Mouse (Mus musculus) lung, embryonic 16.5 days (tissue): Measurements from ENCODE around the gene Zg16. TPM values are rescaled to one million over a fixed set of nuclear protein-coding genes. Genes with fewer than 3 reads are reported as not detected.

Experiments
- ATAC-seq: fragments of 200-750 bp; cut with Nextera tagmentation; 2 replicates; pipeline ENCODE4 v1.8.0; 2017; ENCODE audit warnings: low read depth, mild to moderate bottlenecking, moderate library complexity
- H3K27ac ChIP-seq: fragments of 300-500 bp; sonication (generic); 2 replicates; pipeline ENCODE4 v1.5.1; 2014; ENCODE audit warnings: mild to moderate bottlenecking, control low read depth, low read length
- H3K27me3 ChIP-seq: fragments of 300-500 bp; sonication (generic); 2 replicates; pipeline ENCODE4 v1.6.1; 2014; ENCODE audit warnings: low read depth, low read length, mixed read lengths; ENCODE audit not compliant: control insufficient read depth, insufficient read depth
- H3K36me3 ChIP-seq: fragments of 300-500 bp; sonication (generic); 2 replicates; pipeline ENCODE4 v1.6.1; 2014; ENCODE audit warnings: low read length; ENCODE audit not compliant: control insufficient read depth, insufficient read depth
- H3K4me1 ChIP-seq: fragments of 300-500 bp; sonication (generic); replicated peaks from 2 replicates; pipeline ENCODE4 v1.6.1; 2014; ENCODE audit warnings: low read length, mixed read lengths; ENCODE audit not compliant: control insufficient read depth, insufficient read depth
- H3K4me2 ChIP-seq: fragments of 300-500 bp; sonication (generic); 2 replicates; pipeline ENCODE4 v1.6.1; 2014; ENCODE audit warnings: low read depth, low read length, control low read depth
- H3K4me3 ChIP-seq: fragments of 300-500 bp; sonication (generic); 2 replicates; pipeline ENCODE4 v1.5.1; 2014; ENCODE audit warnings: mild to moderate bottlenecking, low read length, control low read depth
- H3K9ac ChIP-seq: fragments of 300-500 bp; sonication (generic); 2 replicates; pipeline ENCODE4 v1.6.1; 2014; ENCODE audit warnings: low read length, control low read depth
- H3K9me3 ChIP-seq: fragments of 300-500 bp; sonication (generic); 2 replicates; pipeline ENCODE4 v1.6.1; 2016; ENCODE audit warnings: low read length; ENCODE audit not compliant: control insufficient read depth
- WGBS: fragments of 180-500 bp; shearing (Covaris S2); extraction: QIAGEN DNeasy Blood & Tissue Kit; methylation state at CpG from one replicate; pipeline ENCODE4 v1.1.7; 2014; 5-methylcytosine and 5-hydroxymethylcytosine counted together
- polyA plus RNA-seq: library from polyadenylated mRNA; unstranded; fragments of >200 nt; fragmentation: Nextera tagmentation; extraction: Ambion mirVana; gene quantifications from 2 replicates; pipeline ENCODE4 v1.2.1, GENCODE M21; 2015

Zg16 gene
- polyA plus RNA-seq, 1 experiment from 2014 or later = not detected

GRCm38 (mm10) chr7:127082995-127083394 lies 4.1 kb downstream of the Zg16 start:
- H3K4me2 ChIP-seq = no peak overlapping the region
- H3K4me3 ChIP-seq = no peak overlapping the region
- no peak overlapping the region for H3K27ac ChIP-seq
- H3K36me3 ChIP-seq = no peaks in the 10 kb centered on the region
- ATAC-seq = no peak
- 49% methylated on average over 2 of the region's 2 CpGs for WGBS
- no peaks in the 10 kb centered on the region for H3K27me3 ChIP-seq
- H3K9ac ChIP-seq = no peak overlapping the region
- no peaks in the 10 kb centered on the region for H3K4me1 ChIP-seq
- H3K9me3 ChIP-seq = no peaks in the 10 kb centered on the region

- no peak overlapping the region for H3K27ac ChIP-seq
- no peaks in the 10 kb centered on the region for H3K36me3 ChIP-seq
- no peak overlapping the region for H3K9ac ChIP-seq
- WGBS = 70% methylated on average over 8 of the region's 8 CpGs
- ATAC-seq = no peak
- no peak overlapping the region for H3K4me2 ChIP-seq
- H3K4me1 ChIP-seq = no peaks in the 10 kb centered on the region
- H3K4me3 ChIP-seq = no peak overlapping the region
- no peaks in the 10 kb centered on the region for H3K9me3 ChIP-seq
- H3K27me3 ChIP-seq = no peaks in the 10 kb centered on the region
Observed at GRCm38 (mm10) chr7:127082271-127082670, 4.9 kb downstream of the Zg16 start.

GRCm38 (mm10) chr7:127080045-127080444 lies 7.1 kb downstream of the Zg16 start:
- WGBS = 52% methylated on average over 3 of the region's 3 CpGs
- Histone ChIP-seq H3K4me1 (no peaks in the 10 kb centered on the region), H3K9ac (no peak overlapping the region), H3K4me3 (no peak overlapping the region), H3K27me3 (no peaks in the 10 kb centered on the region), H3K4me2 (no peak overlapping the region), H3K27ac (no peak overlapping the region), H3K36me3 (no peaks in the 10 kb centered on the region), H3K9me3 (peaks cover 2% of the 10 kb centered on the region)
- no peak for ATAC-seq

- H3K4me2 ChIP-seq = no peak overlapping the region
- no peak overlapping the region for H3K27ac ChIP-seq
- WGBS = 86% methylated on average over 3 of the region's 3 CpGs
- peaks cover 4% of the 10 kb centered on the region for H3K9me3 ChIP-seq
- H3K9ac ChIP-seq = no peak overlapping the region
- no peaks in the 10 kb centered on the region for H3K27me3 ChIP-seq
- no peak for ATAC-seq
- H3K4me3 ChIP-seq = no peak overlapping the region
- no peaks in the 10 kb centered on the region for H3K4me1 ChIP-seq
- H3K36me3 ChIP-seq = no peaks in the 10 kb centered on the region
Observed at GRCm38 (mm10) chr7:127077692-127078091, 9.4 kb downstream of the Zg16 start.

DNA sequence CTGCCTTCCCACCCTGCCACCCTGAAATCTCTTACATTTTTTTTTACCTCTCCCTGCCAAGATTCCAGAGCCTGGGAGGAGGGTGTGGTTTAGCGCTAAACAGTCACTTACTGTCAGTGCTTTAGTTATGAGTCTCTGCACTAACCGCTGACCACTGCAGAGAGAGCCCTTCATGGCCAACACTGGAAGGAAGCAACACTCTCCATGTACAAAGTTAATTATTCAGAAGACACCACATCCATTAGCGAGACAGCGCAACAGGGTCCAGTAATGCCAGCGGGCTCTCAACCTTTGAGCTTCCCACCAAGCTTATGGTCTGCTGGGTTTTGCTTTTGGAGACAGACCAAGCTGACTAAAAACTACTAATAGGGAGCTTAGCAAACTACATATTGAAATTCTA lies 10.9 kb downstream of the Zg16 start:
- Histone ChIP-seq H3K4me3 (no peak overlapping the region), H3K4me2 (no peak overlapping the region), H3K36me3 (no peaks in the 10 kb centered on the region), H3K27ac (no peak overlapping the region), H3K9ac (no peak overlapping the region), H3K9me3 (peaks cover 4% of the 10 kb centered on the region), H3K4me1 (no peaks in the 10 kb centered on the region), H3K27me3 (no peaks in the 10 kb centered on the region)
- no peak for ATAC-seq
- 86% methylated on average over 5 of the region's 5 CpGs for WGBS

DNA sequence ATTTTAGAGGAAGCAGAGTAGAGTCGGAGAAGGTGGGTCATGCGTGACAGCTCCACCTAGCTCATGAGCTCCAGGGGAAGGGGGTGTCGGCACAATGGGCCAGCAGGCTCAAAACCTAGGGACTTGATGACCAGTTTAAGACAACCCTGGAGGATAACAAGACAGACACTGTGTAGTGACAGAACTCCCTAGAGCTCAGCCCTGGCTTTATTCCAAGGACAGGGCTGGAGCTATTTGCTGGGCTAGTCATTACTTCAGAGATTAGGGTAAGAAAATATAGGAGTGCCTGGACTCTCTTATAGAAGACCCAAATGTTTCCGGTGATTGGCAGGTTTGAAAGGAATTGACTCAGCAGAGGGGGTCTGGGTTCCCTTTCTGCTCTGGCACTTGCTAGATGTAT lies 13.9 kb downstream of the Zg16 start:
- Histone ChIP-seq H3K4me1 (no peaks in the 10 kb centered on the region), H3K4me3 (no peak overlapping the region), H3K9ac (no peak overlapping the region), H3K4me2 (no peak overlapping the region), H3K27me3 (no peaks in the 10 kb centered on the region), H3K9me3 (peaks cover 4% of the 10 kb centered on the region), H3K27ac (no peak overlapping the region), H3K36me3 (no peaks in the 10 kb centered on the region)
- WGBS = 78% methylated on average over 4 of the region's 4 CpGs
- ATAC-seq = no peak

- WGBS = 51% methylated on average over 4 of the region's 4 CpGs
- Histone ChIP-seq H3K4me3 (no peak overlapping the region), H3K9ac (no peak overlapping the region), H3K27me3 (no peaks in the 10 kb centered on the region), H3K27ac (no peak overlapping the region), H3K9me3 (peaks cover 4% of the 10 kb centered on the region), H3K4me2 (no peak overlapping the region), H3K36me3 (no peaks in the 10 kb centered on the region), H3K4me1 (no peaks in the 10 kb centered on the region)
- no peak for ATAC-seq
Observed at GRCm38 (mm10) chr7:127070871-127071413, 16.2 kb downstream of the Zg16 start.

DNA sequence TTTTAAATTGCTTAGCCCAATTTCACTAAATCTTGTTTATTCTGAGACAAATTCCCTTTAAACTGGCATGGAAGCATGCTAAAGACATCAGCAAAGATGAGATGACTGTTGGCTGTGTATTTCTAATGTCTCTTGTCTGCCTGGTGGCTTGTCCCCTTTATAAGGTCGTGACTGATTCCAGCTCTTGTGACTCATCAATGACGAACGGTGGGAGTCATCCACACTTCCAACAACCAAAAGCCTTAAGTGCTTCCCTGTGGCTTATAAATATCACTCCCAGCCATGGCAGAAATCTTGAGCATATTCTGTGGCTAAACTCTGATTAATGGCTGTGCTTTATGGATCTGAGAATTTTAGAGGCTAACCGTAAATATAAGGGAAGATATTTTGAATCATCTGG lies 20.8 kb downstream of the Zg16 start:
- no peak overlapping the region for H3K27ac ChIP-seq
- no peaks in the 10 kb centered on the region for H3K36me3 ChIP-seq
- no peak overlapping the region for H3K4me2 ChIP-seq
- WGBS = 69% methylated on average over 4 of the region's 4 CpGs
- no peak for ATAC-seq
- no peaks in the 10 kb centered on the region for H3K4me1 ChIP-seq
- H3K9ac ChIP-seq = no peak overlapping the region
- H3K4me3 ChIP-seq = no peak overlapping the region
- H3K9me3 ChIP-seq = no peaks in the 10 kb centered on the region
- no peaks in the 10 kb centered on the region for H3K27me3 ChIP-seq

DNA sequence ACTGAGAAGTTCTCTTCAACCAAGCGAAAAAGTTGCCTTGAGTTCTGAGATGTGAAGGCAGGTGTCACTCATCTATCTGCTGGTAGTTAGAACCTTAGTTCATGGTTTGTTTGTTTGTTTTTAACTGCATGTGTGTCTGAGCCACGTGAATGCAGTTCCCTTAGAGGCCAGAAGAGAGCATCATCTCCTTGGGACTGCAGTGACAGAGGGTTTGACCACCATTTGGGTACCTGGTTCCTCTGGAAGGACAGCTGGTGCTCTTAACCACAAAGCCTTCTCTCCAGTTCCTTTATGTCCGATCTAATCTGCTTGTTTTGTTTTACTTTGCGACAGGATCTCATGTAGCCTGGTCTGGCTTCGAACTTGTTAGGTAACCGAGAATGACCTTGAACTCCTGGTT lies 21.6 kb downstream of the Zg16 start:
- H3K36me3 ChIP-seq = no peaks in the 10 kb centered on the region
- no peak overlapping the region for H3K9ac ChIP-seq
- H3K4me1 ChIP-seq = no peaks in the 10 kb centered on the region
- no peak overlapping the region for H3K4me3 ChIP-seq
- no peak overlapping the region for H3K4me2 ChIP-seq
- no peak for ATAC-seq
- H3K27me3 ChIP-seq = no peaks in the 10 kb centered on the region
- 77% methylated on average over 6 of the region's 6 CpGs for WGBS
- no peak overlapping the region for H3K27ac ChIP-seq
- no peaks in the 10 kb centered on the region for H3K9me3 ChIP-seq

GRCm38 (mm10) chr7:127055026-127055585 lies 32.0 kb downstream of the Zg16 start:
- 42% methylated on average over 5 of the region's 5 CpGs for WGBS
- H3K4me3 ChIP-seq = no peak overlapping the region
- no peaks in the 10 kb centered on the region for H3K4me1 ChIP-seq
- H3K27ac ChIP-seq = no peak overlapping the region
- H3K4me2 ChIP-seq = no peak overlapping the region
- no peaks in the 10 kb centered on the region for H3K36me3 ChIP-seq
- H3K9ac ChIP-seq = no peak overlapping the region
- peaks cover 3% of the 10 kb centered on the region; the same call in 1 of the 2 replicates for H3K27me3 ChIP-seq
- no peaks in the 10 kb centered on the region for H3K9me3 ChIP-seq
- ATAC-seq = no peak
